7 mouse cellular contexts compared by ENCODE assay signal in genomic region chr16:76370041-76370715, GRCm38 (mm10). TPM values are rescaled to one million over a fixed set of nuclear protein-coding genes. Genes with fewer than 3 reads are reported as not detected.
DNase-seq lines count a peak whose midpoint lies in the region; ATAC-seq lines count a peak whose summit lies in the region.

No protein-coding gene starts in this region.

- H3K4me1 ChIP-seq in heart, embryonic 15.5 days (replicated peaks) = peaks cover 34% of the 10 kb centered on the region
- peaks cover 19% of the 10 kb centered on the region for H3K4me1 ChIP-seq in midbrain, embryonic 11.5 days (ENCODE audit: control insufficient read depth, insufficient read depth, low read length)

- 0 out of 2 replicates have a peak overlapping the region, but pooled peaks have one; percentile 22 for H3K9ac ChIP-seq in heart, embryonic 15.5 days
- H3K9ac ChIP-seq in midbrain, embryonic 11.5 days (ENCODE audit: low read length) = no peak overlapping the region

- H3K27me3 ChIP-seq in heart, embryonic 15.5 days = no peaks in the 10 kb centered on the region
- H3K27me3 ChIP-seq in midbrain, embryonic 11.5 days (ENCODE audit: control insufficient read depth, insufficient read depth, low read length) = no peaks in the 10 kb centered on the region

- ATAC-seq in heart, embryonic 15.5 days (replicated peaks; ENCODE audit: insufficient number of reproducible peaks, insufficient read depth, low FRiP score, low read depth) = no peak
- no peak for ATAC-seq in midbrain, embryonic 11.5 days (ENCODE audit: low FRiP score)

- H3K36me3 ChIP-seq in heart, embryonic 15.5 days = no peaks in the 10 kb centered on the region
- no peaks in the 10 kb centered on the region for H3K36me3 ChIP-seq in midbrain, embryonic 11.5 days (ENCODE audit: control insufficient read depth, insufficient read depth, low read length)

- no peaks in the 10 kb centered on the region for H3K9me3 ChIP-seq in heart, embryonic 15.5 days (replicated peaks)
- H3K9me3 ChIP-seq in midbrain, embryonic 11.5 days (ENCODE audit: control insufficient read depth, low read length) = no peaks in the 10 kb centered on the region

- peak; percentile 35 for DNase-seq in ES-CJ7 (ENCODE audit: low read depth, low spot score)
- DNase-seq in T-cell, adult 2 months (ENCODE audit: low spot score) = peak; percentile 20
- peak; percentile 76 for DNase-seq in embryo, embryonic 10 days (ENCODE audit: low spot score)
- DNase-seq in kidney, postnatal 4 days = peak; percentile 42 to 62
- DNase-seq in midbrain, embryonic 11.5 days (ENCODE audit: low spot score, missing footprints) = no peak
- no peak for DNase-seq in right cerebral cortex, adult 2 months (ENCODE audit: low spot score in 2 of 2)

- WGBS in heart, embryonic 15.5 days = 28% methylated on average over 6 of the region's 6 CpGs
- 40% methylated on average over 6 of the region's 6 CpGs for WGBS in midbrain, embryonic 11.5 days

- no peak overlapping the region for H3K27ac ChIP-seq in heart, embryonic 15.5 days
- no peak overlapping the region for H3K27ac ChIP-seq in midbrain, embryonic 11.5 days (ENCODE audit: low read depth, low read length)

- H3K4me2 ChIP-seq in heart, embryonic 15.5 days = peak overlapping the region; percentile 74
- peak overlapping the region; percentile 62 for H3K4me2 ChIP-seq in midbrain, embryonic 11.5 days

- peak overlapping the region; percentile 83 for H3K4me3 ChIP-seq in heart, embryonic 15.5 days
- H3K4me3 ChIP-seq in midbrain, embryonic 11.5 days (ENCODE audit: low read depth, low read length) = no peak overlapping the region

RNA-seq across cellular contexts. Expression of gene Nrip1, which starts 3.4 kb away (rescaled TPM):
- 19.1 and 26.1 TPM in 2 replicates for polyA plus RNA-seq in heart, embryonic 15.5 days (2015; fragmentation: Nextera tagmentation; extraction: Ambion mirVana)
- polyA plus RNA-seq in midbrain, embryonic 11.5 days (2014; fragmentation: Nextera tagmentation; extraction: Ambion mirVana) = 20.7 and 24.3 TPM in 2 replicates

Comparison
In these comparisons a context has a peak if more than half of its experiments do, and no peak if none do; other contexts are left out.
1. DNase-seq: peak in ES-CJ7 (single experiment), T-cell, adult 2 months (single experiment), embryo, embryonic 10 days (single experiment) and kidney, postnatal 4 days (2 of 2); none in midbrain, embryonic 11.5 days (single experiment) and right cerebral cortex, adult 2 months (0 of 2).